Mouse (Mus musculus) mesoderm, embryonic 11.5 days (tissue): ENCODE measurements at regions not wholly inside any gene's neighbourhood (a gene's known extent, or its start where the extent isn't known, plus 50 kb on each side); places are given as distances from the start of the nearest gene placed in this dataset.

ENCODE experiments used
- DNase-seq: peaks from one replicate; pipeline ENCODE4 v3.0.0-alpha.2; 2012; ENCODE audit warnings: low read depth, low spot score

GRCm38 (mm10) chr10:44646615-44647014 lies 118.3 kb upstream of the Prdm1 start:
- DNase-seq, result no peak

DNA sequence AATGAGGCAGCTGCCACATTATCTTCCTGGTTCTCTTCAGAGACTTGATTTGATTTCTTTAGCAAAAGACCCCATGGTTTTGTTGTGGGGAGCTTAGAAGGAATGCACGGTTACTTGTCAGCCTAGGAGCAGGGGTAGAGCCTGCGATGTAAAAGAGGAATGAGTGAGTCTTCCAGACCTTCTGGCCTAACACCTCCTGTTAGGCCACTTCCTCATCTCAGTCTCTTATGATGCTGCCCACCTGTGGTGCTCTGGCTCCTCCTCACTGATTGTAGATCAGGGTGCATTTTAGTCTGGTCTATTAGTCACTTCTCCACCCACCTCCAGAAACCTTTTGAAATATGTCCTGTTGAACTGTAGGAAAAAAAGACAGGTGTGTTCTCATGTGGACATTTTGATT lies 113.3 kb upstream of the Prdm1 start:
- DNase-seq, result no peak

- DNase-seq, result no peak
These were observed 112.3 kb upstream of the Prdm1 start for GRCm38 (mm10) chr10:44640620-44641019.

GRCm38 (mm10) chr10:44638678-44639077 lies 110.4 kb upstream of the Prdm1 start:
- DNase-seq, result no peak

GRCm38 (mm10) chr10:44636786-44637185 lies 108.5 kb upstream of the Prdm1 start:
- no peak for DNase-seq

DNA sequence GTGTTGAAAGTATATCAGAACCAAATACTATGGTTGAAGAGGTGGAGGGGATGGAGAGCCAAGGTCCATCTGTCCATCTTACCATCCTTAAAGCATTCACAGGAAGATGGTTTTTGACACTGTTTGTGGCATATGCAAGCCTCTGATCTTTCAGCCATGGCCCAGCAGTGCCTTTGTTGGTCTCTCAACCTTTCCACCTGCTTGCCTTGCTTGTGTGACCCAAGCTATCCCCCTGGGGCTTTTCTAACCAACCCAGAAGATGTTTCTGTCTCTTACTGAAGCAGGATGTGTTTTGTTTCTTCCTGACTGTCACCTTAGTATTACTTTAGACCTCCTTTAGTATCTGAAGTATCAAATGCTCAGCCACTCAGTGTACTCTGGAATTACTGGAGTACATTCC lies 107.8 kb upstream of the Prdm1 start:
- DNase-seq, result no peak

DNA sequence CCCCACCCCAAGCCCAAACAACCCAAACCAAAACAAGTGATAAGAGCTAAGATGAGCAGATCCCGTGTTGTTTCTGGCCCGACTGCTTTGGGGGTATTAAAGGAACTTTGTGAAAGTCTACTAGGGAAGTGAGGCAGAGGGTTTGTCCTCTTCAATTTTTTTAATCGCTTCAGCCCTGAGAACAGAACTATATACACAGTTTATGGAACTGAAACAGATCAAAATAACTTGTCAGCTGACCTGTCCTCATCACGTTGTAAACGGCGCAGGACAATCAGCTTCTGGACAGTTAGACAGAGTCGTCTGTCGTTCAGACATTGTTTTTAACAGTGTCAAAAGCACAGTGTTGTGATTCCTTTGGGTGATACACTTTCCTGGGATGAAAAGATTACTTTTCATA lies 103.3 kb upstream of the Prdm1 start:
- no peak for DNase-seq

- no peak for DNase-seq
These were observed 102.2 kb upstream of the Prdm1 start for GRCm38 (mm10) chr10:44630485-44630884.

GRCm38 (mm10) chr10:44628387-44628786 lies 100.1 kb upstream of the Prdm1 start:
- DNase-seq, result no peak

DNA sequence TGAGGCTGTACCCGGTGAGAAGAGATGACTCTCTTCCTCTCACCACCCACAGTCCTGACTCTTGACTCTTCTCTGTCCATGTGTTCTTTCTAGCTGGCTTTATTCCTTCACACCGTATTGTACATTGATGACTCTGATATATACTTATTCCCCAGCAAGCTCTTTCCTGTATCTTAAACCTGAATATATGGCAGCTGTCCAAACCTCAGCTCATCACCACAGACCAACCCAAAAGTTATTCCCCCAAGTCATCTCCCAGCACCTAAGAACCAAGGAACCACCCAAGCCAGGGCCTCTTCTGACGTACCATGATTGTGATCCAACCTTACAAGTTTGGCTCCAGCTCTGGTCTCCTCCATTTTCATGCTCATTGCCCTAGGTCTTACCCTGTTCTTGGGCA lies 99.1 kb upstream of the Prdm1 start:
- DNase-seq, result no peak

DNA sequence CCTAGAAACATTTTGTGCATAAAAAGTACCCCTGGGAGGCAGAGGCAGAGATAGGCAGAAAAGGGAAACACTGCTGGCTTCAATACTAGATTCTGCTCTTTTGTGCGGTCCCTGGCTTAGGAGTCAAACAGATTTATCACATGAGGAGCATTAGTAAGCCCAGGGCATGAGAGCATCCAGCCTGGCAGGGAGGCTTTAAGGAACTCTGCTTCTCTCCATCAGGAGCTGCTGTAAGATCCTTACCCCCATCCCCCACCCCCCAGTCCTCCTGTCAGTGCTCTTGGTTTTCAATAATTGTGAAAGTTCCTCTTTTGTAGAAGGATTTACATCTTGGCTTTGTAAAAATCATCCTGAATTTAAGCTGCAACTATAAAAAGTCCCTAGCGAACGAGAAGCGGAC lies 97.2 kb upstream of the Prdm1 start:
- no peak for DNase-seq

DNA sequence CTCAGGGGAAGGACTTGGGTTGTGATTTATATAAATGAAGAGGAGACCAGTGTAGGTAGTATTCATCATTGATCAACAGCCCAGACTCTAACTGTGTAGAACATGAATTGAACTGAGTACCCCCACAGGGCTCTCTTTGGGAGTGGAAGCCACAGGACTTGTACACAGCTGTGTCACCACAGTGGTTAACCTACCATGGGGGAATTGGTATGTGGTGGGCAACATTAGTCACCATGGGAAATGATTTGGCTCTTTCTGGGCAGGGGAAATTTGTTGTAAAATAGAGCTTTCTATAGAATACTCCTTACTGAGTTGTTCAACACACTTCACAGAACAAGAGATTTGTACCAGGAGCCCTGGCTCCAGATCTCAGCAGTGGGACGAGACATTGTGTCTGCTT lies 87.3 kb upstream of the Prdm1 start:
- DNase-seq, result no peak

GRCm38 (mm10) chr10:44612571-44612970 lies 84.3 kb upstream of the Prdm1 start:
- DNase-seq, result no peak

- DNase-seq, result no peak
These were observed 83.1 kb upstream of the Prdm1 start for GRCm38 (mm10) chr10:44611399-44611798.

DNA sequence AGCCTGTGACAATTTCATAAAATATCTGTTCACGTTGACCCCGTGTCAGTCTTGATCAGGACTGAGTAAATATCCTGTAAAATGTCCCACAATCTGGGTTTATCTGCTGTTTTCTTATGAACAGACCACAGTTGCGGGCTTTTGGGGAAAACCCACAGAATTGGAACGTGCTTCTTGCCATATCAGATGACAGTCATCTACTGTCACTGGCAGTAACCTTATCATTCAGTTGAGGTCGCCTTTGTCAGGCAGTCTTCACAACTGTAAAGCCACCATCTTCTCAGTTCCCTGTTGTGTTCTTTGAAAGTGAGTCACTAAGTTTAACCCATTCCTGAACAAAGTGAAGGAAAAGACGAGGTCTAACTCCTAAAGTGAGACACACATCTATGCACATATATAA lies 80.9 kb upstream of the Prdm1 start:
- DNase-seq, result no peak

GRCm38 (mm10) chr10:44607334-44607851 lies 79.1 kb upstream of the Prdm1 start:
- no peak for DNase-seq

- no peak for DNase-seq
These were observed 76.2 kb upstream of the Prdm1 start for GRCm38 (mm10) chr10:44604512-44604911.

- no peak for DNase-seq
These were observed 75.2 kb upstream of the Prdm1 start for GRCm38 (mm10) chr10:44603461-44603860.

- no peak for DNase-seq
These were observed 73.2 kb upstream of the Prdm1 start for GRCm38 (mm10) chr10:44601550-44601949.

- DNase-seq, result peak; percentile 20
These were observed 71.6 kb upstream of the Prdm1 start for GRCm38 (mm10) chr10:44599964-44600334.

GRCm38 (mm10) chr10:44599331-44599963 lies 71.1 kb upstream of the Prdm1 start:
- DNase-seq, result no peak

- DNase-seq, result no peak
These were observed 70.3 kb upstream of the Prdm1 start for GRCm38 (mm10) chr10:44598615-44599014.

DNA sequence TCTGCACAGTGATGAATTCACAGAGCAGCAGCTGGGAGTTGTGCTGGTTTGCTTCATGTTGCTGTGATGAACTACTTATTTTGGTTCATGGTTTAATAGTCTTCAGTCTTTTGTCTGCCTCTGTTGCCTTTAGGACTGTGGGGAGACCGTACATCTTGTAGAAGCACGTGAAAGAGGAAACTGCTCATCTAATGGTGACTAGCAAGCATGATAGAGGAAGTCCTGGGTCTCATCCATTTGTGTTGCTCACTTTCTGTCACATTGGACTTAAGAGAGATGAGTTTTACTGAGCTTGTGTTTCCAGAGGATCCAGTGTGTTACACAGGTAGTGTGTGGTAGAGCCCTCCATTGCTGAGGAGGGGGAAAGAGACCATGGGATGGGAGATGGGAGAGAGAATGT lies 67.6 kb upstream of the Prdm1 start:
- no peak for DNase-seq

- no peak for DNase-seq
These were observed 61.5 kb upstream of the Prdm1 start for GRCm38 (mm10) chr10:44589842-44590241.
